Mouse (Mus musculus): ENCODE data around the gene Olfr455.

- TF ChIP-seq POLR2A (IDR thresholded peaks at IDR 0.05; ENCODE audit: borderline replicate concordance, extremely low read depth, low read depth, low read length), result no peak
- no peak for TF ChIP-seq CTCF (IDR thresholded peaks at IDR 0.05; ENCODE audit: insufficient read depth, low read length)
These were observed 35.5 kb upstream of the Olfr455 start for GRCm38 (mm10) chr6:42582741-42583487.
